Mouse (Mus musculus): Measurements from ENCODE around the gene Cnksr3.

The Cnksr3 gene

DNA sequence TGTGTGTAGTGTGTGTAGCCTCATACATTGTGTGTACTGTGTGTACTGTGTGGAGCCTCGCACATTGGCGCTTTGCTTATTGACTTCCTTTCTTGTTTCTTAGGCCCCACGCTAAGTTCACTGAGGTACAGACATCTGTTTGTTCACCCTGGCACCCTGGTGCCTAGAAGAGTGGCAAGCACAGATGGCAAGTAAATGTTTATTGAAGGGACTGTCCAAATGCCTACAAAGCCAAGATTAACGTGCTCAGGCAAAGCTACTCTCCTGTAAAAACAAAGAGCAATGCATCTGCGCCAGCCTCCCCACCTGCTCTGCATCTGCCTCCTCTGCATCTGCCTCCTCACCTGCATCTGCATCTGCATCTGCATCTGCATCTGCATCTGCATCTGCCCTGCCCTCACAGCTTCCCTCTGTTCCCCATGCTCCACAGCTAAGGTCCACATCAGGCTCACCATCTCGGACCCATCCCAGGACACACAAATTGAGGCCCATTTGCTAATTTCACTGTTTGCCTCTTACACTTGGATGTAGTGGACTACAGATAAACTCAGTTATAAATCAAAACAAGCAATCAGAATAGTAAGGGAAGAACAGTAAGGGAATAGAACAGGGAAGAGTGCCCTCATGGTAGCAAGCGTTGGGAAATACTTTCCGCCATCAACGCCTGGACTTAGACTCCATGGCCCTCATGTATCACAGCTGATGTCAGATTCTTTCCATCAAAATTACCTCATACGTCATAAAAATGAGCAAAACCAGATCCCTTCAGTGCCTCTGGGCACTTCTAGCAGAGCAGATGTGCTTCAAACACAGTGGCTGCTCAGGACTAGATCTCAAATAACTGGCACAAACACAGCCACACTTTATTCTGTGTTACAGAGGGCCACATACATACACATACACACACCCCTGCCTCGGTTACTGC lies 62.1 kb downstream of the Cnksr3 start:
- DNase-seq (ENCODE audit: low read depth, low spot score): no peak

DNA sequence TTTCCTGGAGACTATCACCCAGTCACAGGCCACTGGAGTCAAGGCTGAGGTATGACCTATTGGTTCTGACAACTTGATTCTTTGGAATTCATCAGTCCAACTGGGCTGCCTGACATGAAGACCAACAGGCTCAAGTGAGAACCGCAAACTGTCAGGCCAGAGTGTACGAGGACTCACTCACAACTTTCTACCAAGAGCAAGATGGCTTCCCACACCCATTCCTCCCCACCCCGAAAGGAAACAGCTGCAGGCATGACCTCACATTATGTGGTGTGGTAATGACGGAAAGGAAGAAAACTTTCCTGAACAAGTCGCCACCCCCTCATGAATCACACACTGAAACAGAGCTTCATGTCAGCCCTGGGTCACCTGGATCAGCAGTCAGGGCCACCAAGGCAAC lies 66.4 kb downstream of the Cnksr3 start:
- no peak for DNase-seq (ENCODE audit: low read depth, low spot score)

DNA sequence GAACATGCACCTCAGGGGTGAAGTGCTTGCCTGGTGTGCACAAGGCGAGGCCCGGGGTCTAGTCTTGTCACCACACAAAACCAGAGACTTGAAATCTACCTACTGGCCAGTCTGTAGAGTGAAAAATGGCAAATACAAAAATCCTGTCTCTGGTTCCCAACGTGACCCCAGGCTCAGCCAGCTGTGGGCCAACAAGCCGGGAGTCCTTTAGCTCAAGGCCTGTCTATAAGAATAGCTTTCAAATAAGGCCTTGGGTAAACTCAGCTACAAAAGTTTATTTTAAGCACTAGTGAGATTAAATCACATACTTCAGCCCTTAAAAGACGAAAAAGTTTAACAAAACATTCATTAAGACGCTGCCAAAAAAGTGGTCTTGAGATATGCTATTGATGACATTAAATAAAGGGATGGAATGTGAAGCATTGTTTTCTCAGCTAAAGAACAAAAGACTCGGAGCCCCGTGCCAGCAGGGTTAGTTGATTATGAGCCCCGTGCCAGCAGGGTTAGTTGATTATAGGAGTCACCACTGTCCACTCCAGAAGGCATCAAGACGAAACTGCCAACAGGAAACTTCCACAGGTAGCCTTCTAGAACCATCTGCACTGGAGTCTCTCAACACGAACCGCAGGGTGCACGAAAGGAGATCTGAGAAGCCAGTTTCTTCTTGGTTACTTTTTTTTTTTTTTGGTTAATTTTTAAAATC lies 67.8 kb downstream of the Cnksr3 start:
- no peak for DNase-seq (ENCODE audit: low read depth, low spot score)

DNA sequence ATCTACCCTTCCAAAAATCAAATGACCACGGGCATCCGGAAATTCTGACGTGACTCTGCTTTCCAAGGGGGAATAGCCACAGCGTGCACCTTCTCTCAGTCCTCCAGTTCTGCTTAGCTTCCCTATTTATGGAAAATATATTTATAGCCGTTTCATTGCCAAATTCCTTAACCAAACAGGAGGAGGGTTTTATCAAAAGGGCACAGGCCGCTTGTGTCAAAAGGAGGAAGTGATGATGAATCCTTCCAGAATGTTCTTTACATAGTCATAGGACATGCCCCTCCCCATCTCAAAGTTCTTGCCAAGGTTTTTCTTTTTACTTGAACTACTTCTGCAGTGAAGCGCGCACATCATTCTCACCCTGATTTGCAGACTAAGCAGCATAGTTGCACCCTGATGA lies 69.8 kb downstream of the Cnksr3 start:
- no peak for DNase-seq (ENCODE audit: low read depth, low spot score)

DNA sequence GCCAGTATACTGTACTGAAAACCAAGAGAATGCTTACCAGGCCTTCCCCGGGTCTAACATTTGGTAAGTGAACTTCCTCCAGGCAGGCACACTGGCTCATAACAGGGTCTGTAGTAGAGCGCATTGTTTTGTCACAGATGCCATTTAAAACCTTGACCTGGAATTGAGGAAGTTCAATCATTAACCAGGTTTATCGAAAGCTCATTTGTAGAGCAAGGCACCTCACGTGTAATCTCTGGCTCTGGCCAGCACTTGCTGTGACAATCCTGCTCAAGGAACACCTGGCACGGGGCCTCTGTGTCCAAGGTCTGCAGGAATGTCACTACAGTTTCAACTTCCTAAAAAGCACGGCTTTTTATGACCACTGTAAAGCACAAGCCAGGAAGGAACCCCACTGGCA lies 71.8 kb downstream of the Cnksr3 start:
- DNase-seq (ENCODE audit: low read depth, low spot score): no peak

DNA sequence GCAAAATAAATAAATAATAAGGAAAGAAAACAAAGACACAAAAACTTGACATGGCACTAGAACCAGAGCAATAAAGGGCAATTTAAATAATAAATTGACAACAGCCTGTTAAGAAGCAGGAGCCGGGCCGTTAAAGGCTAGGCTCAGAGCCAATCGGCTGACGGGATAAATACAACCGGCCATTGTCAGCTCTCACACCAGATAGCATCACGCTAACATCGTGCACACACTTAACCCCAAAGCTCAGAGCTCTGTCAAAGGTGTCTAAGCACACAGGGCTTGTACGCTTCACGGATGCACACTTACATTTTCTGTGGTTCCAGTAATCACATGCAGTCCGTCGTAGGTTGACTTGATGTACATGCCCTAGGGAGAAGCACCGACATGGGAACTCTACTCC lies 74.0 kb downstream of the Cnksr3 start:
- DNase-seq (ENCODE audit: low read depth, low spot score): no peak

DNA sequence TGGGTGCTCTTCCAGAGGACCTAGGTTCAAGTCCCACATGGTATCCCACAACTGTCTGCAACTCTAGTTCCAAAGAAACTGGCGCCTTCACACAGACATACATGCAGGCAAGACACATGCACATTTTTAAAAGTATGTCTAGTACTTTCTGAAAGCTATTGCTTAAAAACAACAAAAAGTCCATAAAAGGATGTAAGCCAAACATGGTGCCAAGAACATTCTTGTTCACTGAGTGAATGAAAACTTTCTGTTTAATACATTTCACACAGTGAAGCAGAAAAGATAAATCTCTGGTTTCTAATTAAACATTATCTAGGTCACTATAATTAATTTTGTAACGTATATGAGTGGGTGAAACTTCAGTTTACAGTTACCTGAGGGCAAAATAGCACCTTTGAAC lies 76.3 kb downstream of the Cnksr3 start:
- no peak for DNase-seq (ENCODE audit: low read depth, low spot score)

DNA sequence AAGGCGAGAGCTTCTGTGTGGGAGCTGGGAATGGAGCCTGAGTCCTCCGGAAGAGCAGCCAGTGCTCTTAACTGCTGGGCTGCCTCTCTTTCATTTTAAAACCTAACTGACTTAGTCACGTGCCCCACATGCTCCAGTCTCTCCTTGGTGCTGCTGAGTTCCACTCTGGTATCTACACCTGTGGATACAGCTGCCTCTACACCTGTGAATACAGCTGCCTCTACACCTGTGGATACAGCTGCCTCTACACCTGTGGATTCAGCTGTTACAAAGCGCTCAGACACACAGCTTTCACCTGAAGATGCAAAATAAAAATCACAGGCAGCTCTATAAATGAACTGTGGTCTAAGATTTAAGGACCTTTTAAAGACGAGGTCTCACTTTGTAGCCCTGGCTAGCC lies 79.0 kb downstream of the Cnksr3 start:
- DNase-seq (ENCODE audit: low read depth, low spot score): no peak

DNA sequence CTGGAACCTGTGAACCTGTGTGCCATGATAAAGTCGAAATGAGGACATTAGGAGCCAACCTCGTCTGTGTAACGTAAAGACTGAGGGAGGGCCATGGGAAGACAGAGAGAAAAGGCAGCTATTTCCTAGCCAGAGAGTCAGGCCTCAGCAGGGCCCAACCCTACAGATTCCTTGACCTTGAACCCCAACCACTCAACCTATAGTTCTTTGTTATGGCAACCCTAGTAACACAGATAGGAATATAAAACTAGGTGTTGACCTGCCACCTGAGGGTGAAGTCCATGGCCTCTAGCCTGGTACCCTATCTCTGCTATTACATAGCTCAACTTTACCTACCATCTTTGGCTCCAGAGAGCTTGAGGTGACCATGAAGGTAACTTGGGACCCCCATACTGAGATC lies 80.6 kb downstream of the Cnksr3 start:
- no peak for DNase-seq (ENCODE audit: low read depth, low spot score)

DNA sequence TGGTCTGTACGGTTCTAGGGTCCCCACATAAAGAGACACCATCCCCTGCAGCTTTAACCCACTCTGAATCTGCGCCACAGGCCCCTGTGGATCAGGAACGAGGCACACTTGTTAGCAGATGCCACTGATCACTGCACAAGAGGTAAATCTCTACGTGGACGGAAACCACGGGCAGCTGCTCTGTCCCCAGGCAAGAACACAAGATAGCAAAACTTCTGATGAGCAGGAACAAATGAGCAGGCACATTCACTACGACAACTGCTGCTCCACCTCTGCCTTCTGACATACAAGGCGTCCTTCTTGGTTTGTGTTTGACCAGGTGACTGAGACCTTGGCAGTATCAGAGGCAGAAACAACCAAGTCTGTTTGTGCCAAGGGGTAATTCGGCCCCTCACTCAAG lies 84.2 kb downstream of the Cnksr3 start:
- no peak for DNase-seq (ENCODE audit: low read depth, low spot score)

DNA sequence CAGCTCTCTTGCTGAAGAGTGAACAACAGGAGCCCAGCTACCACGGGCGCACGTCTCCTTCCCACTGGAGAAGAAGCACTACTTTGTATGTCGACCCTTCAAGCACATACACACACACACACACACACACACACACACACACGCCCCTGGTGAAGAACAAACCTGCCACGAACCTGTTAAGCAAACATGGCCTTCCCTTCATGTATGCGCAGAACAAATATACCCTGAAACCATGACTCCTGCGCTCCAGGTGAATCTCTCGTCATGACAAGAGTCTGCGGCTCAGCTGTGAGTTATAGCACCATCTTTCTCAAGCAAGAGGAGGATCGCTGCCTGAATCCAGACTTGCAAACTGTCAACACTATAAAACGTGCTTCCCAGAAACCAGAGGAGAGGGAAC lies 85.2 kb downstream of the Cnksr3 start:
- DNase-seq (ENCODE audit: low read depth, low spot score): no peak

DNA sequence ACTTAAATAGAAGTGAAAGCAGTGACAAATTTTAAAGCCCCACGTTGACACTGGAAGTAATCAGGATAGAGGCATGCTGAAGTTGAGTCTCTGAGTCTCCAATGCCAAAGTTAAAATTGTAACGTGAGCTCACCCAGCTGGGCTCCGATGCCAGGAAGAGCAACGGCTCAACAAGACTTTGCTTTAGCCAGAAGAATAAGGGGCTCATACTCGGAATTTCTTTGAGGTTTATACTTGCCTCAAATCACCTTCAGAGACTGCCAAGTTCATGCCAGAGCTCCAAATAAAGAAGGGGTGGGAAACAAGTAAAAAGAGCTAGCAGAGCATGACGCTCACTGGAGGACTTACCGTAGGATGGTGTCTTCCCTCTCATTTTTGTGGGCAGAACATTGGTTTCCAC lies 85.8 kb downstream of the Cnksr3 start:
- no peak for DNase-seq (ENCODE audit: low read depth, low spot score)

DNA sequence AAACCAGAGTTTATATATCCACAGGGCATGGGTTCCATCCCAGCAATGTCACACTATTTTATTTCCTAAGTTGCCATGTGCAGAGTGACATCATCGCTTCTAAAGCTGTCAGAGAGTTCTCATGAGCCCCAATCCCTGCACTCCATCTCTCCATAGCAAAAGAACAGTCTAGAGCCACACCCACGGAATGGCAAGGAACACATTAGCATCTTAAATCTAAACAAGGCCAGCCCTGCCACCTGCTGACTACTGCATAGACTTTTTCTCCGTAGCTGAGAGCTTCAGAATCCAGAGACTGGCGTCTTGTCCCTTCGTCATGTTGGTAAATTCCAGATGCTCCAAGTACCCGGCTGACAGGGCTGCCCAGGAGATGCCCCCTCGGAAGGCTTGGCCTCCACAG lies 87.0 kb downstream of the Cnksr3 start:
- no peak for DNase-seq (ENCODE audit: low read depth, low spot score)

DNA sequence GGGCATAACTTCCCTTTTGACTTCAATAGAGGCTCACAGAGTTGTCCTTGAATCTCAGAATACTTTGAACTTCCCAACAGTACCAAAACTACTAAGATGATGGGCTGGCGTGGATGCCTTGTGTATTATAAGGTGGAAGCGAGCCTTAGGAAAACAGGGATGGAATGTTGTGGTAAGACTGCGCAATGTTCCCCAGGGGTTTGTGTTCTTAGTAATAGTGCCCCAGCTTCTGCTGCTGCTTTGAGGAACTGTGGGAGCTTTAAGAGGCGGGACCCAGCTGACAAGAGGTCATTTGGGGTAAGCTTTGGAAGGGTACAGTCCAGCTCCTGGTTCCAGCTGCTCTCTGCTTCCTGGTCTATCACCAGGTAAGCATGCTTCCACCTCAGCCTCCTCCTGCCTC lies 89.7 kb downstream of the Cnksr3 start:
- no peak for DNase-seq (ENCODE audit: low read depth, low spot score)

DNA sequence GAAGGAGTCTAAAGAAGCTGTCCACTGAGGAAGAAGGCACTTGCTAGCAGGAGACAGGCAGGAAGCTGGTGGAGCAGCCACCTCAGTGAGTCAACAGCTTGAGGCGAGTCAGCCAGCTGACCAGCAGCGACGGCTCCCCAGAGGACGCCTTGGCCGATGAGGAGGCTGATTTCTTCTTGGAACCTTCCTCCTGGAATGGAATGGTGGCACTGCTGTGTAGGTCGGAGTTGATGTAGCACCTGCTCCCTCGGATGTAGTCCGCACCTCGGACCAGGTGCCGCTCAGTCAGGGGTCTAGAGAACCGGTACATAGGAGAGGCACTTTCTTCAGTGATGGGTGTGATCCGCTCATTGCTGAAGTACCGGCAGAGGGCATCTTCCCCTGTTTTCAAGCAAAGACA lies 91.8 kb downstream of the Cnksr3 start:
- DNase-seq (ENCODE audit: low read depth, low spot score): no peak

DNA sequence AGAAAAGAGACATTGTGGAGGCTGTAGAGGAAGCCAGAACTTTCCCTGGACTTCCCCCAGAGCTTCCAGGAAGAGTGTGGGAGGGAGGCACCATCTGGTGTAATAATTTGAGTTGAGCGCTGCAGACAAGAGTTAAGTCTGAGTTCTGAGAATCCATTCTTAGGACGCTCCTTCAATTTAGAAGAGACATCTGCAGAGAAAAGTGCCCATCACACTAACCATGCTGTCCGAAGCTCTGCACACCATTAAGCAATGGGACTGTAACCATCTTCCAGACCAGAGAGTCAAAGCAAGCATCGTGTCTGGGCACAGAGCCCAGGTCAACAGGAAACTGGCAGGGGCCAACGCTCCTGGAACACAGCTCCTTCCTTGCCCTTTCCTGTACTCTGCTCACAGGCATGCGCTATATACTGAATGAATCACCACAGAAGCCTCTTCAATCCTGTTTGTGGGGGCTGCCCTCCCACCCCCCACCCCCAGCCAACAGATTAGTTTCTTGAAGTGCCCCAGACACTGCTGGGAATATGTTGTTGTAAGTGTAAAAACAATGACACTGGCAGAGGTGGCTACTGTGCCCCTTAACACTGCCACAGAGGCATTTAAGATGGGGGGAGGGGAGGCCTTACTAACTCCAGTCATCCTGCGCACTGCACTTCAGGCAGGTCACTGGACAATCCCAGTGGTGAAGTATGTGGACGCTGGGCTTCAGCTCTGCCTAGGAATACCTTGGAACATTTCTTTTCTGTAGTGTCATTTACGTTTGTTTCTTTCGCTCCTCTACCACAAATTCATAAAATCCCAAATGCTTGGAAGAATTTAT lies 93.6 kb downstream of the Cnksr3 start:
- no peak for DNase-seq (ENCODE audit: low read depth, low spot score)

DNA sequence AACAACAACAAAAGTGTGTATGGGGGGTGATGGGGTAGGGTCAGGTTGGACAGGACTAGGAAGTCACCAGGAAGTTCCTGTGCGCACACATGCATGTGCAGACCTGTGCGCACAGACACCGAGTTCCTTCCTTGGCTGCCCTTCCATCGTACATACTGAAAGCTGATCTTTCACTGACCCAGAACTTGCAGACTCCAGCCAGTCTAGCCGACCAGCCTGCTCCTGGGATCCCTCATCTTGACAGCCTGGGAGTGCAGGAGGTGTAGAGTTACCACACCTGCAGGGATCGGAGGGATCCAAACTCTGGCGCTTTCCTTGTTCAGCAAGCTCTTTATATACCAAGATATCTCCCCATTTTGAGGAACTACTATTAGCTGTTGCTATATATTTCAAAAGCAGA lies 94.3 kb downstream of the Cnksr3 start:
- DNase-seq (ENCODE audit: low read depth, low spot score): no peak

DNA sequence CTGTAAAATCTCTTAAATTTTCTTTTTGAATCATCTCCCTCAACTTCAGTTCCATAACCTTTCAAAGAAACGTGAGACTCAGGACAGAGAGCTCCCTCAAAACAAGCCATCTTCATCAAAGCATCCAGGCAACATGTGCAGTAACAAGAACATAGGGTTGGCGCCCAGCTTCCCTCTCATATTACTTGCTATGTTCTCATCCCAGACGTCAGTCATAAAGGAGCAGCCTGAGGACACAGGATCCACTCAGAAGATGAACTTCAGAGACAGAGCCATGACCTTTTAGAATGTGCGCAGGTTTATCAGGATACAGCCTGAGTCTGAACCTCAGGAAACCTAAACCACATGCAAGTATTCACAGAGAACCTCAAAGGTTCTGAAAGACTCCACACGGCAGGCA lies 97.2 kb downstream of the Cnksr3 start:
- DNase-seq (ENCODE audit: low read depth, low spot score): no peak

DNA sequence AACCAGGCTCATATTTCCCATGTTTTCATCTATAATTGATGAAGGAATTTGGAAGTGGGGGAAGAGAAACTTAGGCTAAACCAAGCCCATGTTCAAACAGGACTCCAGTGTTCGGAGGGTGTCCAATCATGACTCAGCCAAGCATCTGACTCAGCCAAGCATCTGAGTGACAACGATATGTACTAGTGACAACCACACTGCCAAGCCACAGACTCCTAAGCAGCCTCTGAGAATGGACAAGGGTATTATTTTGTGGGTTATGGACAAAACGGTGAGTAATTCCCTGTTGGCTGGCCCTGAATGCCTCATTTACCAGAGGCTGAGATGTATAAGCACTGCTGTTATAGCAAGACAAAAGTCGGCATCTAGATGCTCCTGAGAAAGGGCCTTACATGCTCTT lies 98.3 kb downstream of the Cnksr3 start:
- DNase-seq (ENCODE audit: low read depth, low spot score): no peak

DNA sequence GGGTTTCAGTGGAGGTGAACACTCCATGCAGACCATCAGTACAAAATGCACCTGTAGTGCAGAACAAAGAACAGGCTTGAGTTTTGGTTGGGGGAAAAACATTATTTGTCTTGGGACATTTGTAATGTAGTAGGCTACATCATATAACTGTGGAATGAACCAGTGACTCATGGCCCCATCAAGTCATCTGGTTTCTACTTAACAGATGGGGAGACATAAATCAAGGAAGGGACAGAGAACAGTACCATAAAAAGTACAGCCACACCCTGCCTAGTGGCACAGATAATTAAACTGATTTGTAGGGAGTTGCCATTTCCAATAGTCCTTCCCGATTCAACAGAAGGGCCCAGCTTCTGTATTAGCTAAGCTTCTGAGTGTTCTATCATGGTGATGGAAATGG lies 98.9 kb downstream of the Cnksr3 start:
- DNase-seq (ENCODE audit: low read depth, low spot score): no peak

DNA sequence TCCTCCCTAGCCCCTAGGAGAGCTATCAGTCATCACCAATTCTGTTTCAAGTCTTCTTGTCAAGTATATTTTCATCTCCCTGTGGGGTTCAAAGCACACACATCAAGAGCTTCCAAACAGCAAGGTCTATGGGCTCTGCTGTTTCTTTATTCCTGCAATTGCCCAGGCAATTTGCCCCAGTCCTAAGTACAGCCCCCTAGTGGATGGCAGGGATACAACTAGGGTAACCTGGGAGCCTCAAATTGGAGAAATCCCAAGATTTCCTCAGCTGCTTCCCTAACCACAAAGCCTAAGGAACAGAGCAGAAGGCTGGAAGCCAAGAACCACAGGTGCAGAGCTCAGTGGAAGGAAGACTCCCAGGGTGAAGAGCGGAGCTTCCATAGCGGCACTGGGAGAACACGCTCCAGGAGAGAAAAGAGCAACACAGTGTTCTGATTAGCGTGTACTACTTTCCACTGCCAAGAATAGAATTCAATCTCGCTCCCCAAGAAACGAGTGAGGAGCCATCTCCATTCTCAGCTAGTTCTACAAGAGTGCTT lies 100.5 kb downstream of the Cnksr3 start:
- DNase-seq (ENCODE audit: low read depth, low spot score): no peak

DNA sequence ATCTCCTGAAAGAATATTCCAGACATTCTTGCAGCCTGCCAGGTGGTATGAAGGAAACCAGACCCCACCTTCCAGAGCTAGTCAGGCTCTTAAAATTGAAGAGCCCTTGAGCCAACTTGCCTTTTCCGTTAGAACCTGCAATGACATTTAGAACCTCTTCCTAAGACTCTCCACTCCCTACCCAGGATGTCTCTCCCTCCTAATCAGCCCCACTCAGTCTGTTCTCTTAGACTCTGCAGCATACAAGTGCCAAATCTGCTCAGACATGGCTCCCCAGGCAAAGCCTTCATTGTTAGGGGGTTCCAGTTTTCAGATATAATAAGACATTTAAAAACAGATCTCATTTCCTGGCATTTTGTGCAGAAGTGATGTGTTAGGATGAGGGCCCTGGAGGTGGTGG lies 108.2 kb downstream of the Cnksr3 start:
- DNase-seq (ENCODE audit: low read depth, low spot score): no peak

All from brain, embryonic 18.5 days (tissue).